Mouse (Mus musculus) stomach, embryonic 14.5 days (tissue): ENCODE results near the gene March11. TPM values are rescaled to one million over a fixed set of nuclear protein-coding genes. Genes with fewer than 3 reads are reported as not detected.

Experiments used
- ATAC-seq: fragments of 200-750 bp; cut with Nextera tagmentation; 2 replicates; pipeline ENCODE4 v1.8.0; 2017; ENCODE audit warnings: low read depth, moderate TSS enrichment; ENCODE audit not compliant: insufficient number of reproducible peaks, insufficient read depth, low FRiP score
- H3K27ac ChIP-seq: fragments of 300-500 bp; sonication (generic); 2 replicates; pipeline ENCODE4 v1.5.1; 2014; ENCODE audit warnings: mild to moderate bottlenecking, low read length, moderate library complexity, mixed read lengths
- H3K27me3 ChIP-seq: fragments of 300-500 bp; sonication (generic); 2 replicates; pipeline ENCODE4 v1.6.1; 2014; ENCODE audit warnings: low read length, control low read depth, mixed read lengths; ENCODE audit not compliant: control insufficient read depth, insufficient read depth
- H3K36me3 ChIP-seq: fragments of 300-500 bp; sonication (generic); 2 replicates; pipeline ENCODE4 v1.6.1; 2014; ENCODE audit warnings: mild to moderate bottlenecking, control low read depth, low read length, moderate library complexity, mixed read lengths; ENCODE audit not compliant: control insufficient read depth, insufficient read depth
- H3K4me1 ChIP-seq: fragments of 300-500 bp; sonication (generic); 2 replicates; pipeline ENCODE4 v1.6.1; 2014; ENCODE audit warnings: low read length, control low read depth, mixed read lengths; ENCODE audit not compliant: control insufficient read depth, insufficient read depth
- H3K4me2 ChIP-seq: fragments of 300-500 bp; sonication (generic); replicated peaks from 2 replicates; pipeline ENCODE4 v1.6.1; 2014; ENCODE audit warnings: low read depth, low read length, control low read depth
- H3K4me3 ChIP-seq: fragments of 300-500 bp; sonication (generic); 2 replicates; pipeline ENCODE4 v1.5.1; 2014; ENCODE audit warnings: low read depth, low read length, control low read depth
- H3K9ac ChIP-seq: fragments of 300-500 bp; sonication (generic); replicated peaks from 2 replicates; pipeline ENCODE4 v1.6.1; 2014; ENCODE audit warnings: low read depth, mild to moderate bottlenecking, control low read depth, low read length, moderate library complexity, mixed read lengths
- H3K9me3 ChIP-seq: fragments of 300-500 bp; sonication (generic); 2 replicates; pipeline ENCODE4 v1.6.1; 2016; ENCODE audit warnings: low read depth, low read length, control low read depth; ENCODE audit not compliant: control insufficient read depth
- WGBS: fragments of 180-500 bp; shearing (Covaris S2); extraction: QIAGEN DNeasy Blood & Tissue Kit; methylation state at CpG from one replicate; pipeline ENCODE4 v1.1.7; 2014; 5-methylcytosine and 5-hydroxymethylcytosine counted together
- polyA plus RNA-seq: library from polyadenylated mRNA; unstranded; fragments of >200 nt; fragmentation: Nextera tagmentation; extraction: Ambion mirVana; gene quantifications from 2 replicates; pipeline ENCODE4 v1.2.1, GENCODE M21; 2014

The March11 gene
- polyA plus RNA-seq, 1 experiment from 2014 or later, result 0.26 TPM

DNA sequence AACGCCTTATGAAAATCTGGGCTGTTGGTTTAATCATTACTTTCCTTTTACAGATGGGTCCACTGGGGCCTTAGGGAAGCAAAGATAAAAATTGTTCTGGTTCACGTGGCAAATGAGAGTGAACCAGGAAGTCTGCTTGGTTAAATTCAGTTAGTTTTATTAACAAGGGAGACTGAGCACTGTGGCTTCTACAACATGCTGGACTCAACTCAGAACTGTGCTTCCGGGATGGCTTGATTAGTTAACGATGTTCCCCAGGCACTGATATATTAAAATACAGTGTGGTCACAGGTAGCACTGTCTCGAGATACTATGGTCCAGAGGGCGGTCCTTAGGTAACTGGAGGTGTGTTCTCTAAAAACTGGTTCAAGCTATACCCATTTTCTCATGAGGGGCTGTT lies 32.1 kb downstream of the March11 start:
- no peak overlapping the region for H3K4me2 ChIP-seq
- H3K9ac ChIP-seq, result no peak overlapping the region
- WGBS, result 83% methylated on average over 6 of the region's 6 CpGs
- no peak overlapping the region for H3K27ac ChIP-seq
- no peaks in the 10 kb centered on the region for H3K27me3 ChIP-seq
- H3K4me3 ChIP-seq, result no peak overlapping the region
- H3K36me3 ChIP-seq, result no peaks in the 10 kb centered on the region
- H3K9me3 ChIP-seq, result no peaks in the 10 kb centered on the region
- no peak for ATAC-seq
- no peaks in the 10 kb centered on the region for H3K4me1 ChIP-seq

DNA sequence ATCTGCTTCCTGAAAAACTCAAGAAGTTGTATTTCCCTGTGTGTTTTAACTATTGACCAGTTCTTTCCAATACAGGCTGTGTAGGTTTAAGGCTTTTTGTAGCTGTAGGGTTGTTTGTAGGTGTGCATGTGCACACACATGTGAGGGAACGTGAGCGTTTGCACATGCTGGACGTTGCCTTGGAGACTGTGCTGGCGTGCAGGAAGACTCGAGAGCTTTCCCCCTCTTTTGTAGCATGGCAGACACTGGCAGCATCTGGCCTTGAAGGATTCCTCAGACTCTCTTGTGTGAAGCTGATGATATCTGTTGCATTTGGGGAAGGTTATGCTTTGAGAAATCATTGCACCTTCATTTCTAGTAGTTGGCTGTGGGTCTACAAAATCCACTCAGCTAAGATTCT lies 35.5 kb downstream of the March11 start:
- H3K9me3 ChIP-seq, result no peaks in the 10 kb centered on the region
- H3K36me3 ChIP-seq, result no peaks in the 10 kb centered on the region
- WGBS, result 80% methylated on average over 5 of the region's 5 CpGs
- H3K27ac ChIP-seq, result no peak overlapping the region
- H3K27me3 ChIP-seq, result no peaks in the 10 kb centered on the region
- ATAC-seq, result no peak
- no peak overlapping the region for H3K9ac ChIP-seq
- H3K4me1 ChIP-seq, result no peaks in the 10 kb centered on the region
- H3K4me3 ChIP-seq, result no peak overlapping the region
- H3K4me2 ChIP-seq, result no peak overlapping the region

DNA sequence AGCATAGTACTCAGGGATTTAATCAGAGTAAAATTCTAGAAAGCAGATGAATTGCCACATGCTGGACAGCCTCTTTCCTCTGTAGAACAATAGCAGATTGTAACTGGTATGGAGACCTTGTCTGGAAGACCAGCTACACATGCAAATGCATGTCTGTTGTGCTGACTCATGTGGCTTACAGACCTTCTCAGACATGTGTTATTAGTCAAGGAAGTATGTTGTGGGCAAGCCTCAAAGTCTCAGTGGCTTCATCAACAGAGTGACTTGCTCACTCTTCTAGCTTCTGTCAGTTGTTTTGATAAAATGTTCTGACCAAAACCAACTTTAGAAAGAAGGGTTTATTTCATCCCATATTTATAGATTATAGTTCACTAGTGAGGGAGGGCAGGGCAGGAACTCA lies 44.8 kb downstream of the March11 start:
- no peak overlapping the region for H3K4me3 ChIP-seq
- H3K27me3 ChIP-seq, result no peaks in the 10 kb centered on the region
- H3K27ac ChIP-seq, result no peak overlapping the region
- no peaks in the 10 kb centered on the region for H3K9me3 ChIP-seq
- no peaks in the 10 kb centered on the region for H3K36me3 ChIP-seq
- H3K4me1 ChIP-seq, result no peaks in the 10 kb centered on the region
- no peak overlapping the region for H3K4me2 ChIP-seq
- no peak for ATAC-seq
- no peak overlapping the region for H3K9ac ChIP-seq

DNA sequence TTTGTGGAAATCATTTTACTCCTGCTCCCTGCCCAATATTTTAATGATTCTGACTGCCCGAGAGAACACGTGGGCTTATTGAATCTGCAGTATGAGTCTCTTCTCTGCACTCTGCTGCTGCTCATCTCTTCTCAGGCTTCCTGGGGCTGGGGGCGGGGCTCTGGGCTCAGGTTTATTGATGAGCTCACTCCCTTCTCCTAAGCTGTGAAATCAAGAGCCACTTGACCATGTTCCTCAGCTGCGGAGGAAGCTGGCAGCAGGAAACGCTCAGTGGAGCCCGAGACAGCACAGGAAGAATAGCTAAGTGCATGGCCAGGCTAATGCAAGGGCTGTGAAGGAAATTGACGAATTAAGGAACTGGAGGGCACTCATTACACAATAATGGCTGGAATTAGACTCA lies 56.5 kb downstream of the March11 start:
- Histone ChIP-seq H3K4me3 (no peak overlapping the region), H3K27ac (no peak overlapping the region), H3K9ac (no peak overlapping the region), H3K27me3 (no peaks in the 10 kb centered on the region), H3K9me3 (no peaks in the 10 kb centered on the region), H3K4me1 (0 out of 2 replicates have a peak, but pooled peaks cover 2% of the 10 kb centered on the region), H3K4me2 (no peak overlapping the region), H3K36me3 (no peaks in the 10 kb centered on the region)
- 13% methylated on average over 7 of the region's 7 CpGs for WGBS
- ATAC-seq, result no peak; the same call in 1 of the 2 replicates

DNA sequence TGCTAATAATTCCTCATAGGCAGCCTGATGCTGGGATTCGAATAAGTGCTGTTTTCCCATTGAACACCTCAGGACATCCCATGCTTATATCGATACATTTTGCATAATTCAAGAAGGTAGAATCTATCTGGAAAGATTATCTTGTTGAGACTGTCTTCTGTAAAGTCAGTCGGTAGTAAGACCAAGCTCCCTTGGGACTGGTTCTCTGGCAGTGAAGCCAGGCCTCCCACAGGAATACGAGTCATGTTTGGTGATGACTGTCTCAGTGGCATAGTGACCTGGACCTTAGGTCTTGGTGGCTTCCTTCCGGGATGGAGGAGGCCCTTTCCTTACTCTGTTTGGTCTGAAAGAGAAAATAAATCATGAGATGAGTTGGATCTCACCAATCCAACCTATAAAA lies 57.7 kb downstream of the March11 start:
- Histone ChIP-seq H3K27ac (no peak overlapping the region), H3K9ac (no peak overlapping the region), H3K4me2 (no peak overlapping the region), H3K9me3 (no peaks in the 10 kb centered on the region), H3K4me1 (0 out of 2 replicates have a peak, but pooled peaks cover 2% of the 10 kb centered on the region), H3K4me3 (no peak overlapping the region), H3K27me3 (no peaks in the 10 kb centered on the region), H3K36me3 (no peaks in the 10 kb centered on the region)
- no peak for ATAC-seq
- WGBS, result 84% methylated on average over 5 of the region's 5 CpGs

DNA sequence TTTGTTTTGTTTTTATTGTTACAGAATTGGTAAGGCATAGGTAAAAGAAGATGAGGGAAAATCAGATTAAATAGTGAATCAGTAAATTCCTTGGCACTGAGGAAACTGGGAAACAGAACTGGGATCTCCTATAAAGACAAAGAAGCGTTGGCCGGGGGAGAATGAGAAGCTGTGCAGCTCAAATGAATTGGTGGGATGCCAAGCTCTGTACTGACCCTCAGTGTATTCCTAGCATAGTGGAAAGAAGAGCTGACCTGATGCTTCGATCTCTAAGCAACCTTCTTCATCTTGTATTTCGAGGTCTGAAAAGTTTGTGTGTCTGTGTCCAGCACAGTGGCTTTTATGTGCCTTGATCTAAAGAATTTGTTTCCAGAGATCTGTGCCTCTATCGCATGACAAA lies 64.9 kb downstream of the March11 start:
- no peak for ATAC-seq
- no peak overlapping the region for H3K4me2 ChIP-seq
- no peaks in the 10 kb centered on the region for H3K36me3 ChIP-seq
- H3K9ac ChIP-seq, result no peak overlapping the region
- no peaks in the 10 kb centered on the region for H3K27me3 ChIP-seq
- no peaks in the 10 kb centered on the region for H3K9me3 ChIP-seq
- H3K4me1 ChIP-seq, result no peaks in the 10 kb centered on the region
- 91% methylated on average over 5 of the region's 5 CpGs for WGBS
- H3K4me3 ChIP-seq, result no peak overlapping the region
- H3K27ac ChIP-seq, result no peak overlapping the region

DNA sequence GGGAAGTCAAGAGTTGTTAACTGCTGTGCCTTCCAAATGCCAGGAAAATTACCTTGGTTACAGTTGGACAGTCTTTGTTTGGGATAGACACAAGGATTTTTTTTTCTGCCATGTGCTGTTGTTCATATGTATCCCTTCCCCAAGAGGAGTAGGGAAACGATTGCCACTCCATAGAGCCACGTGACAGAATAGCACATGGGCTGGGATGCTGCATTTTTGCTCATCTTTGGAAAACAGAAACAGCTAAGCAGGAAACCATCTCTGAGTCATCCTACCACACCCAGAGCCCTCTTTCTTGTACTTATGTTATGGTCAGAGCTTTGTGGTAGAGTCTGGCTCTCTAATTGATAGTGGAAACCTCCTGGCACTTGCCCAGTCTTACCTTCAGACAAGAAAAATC lies 65.4 kb downstream of the March11 start:
- Histone ChIP-seq H3K4me2 (no peak overlapping the region), H3K27ac (no peak overlapping the region), H3K9ac (no peak overlapping the region), H3K9me3 (no peaks in the 10 kb centered on the region), H3K27me3 (no peaks in the 10 kb centered on the region), H3K4me3 (no peak overlapping the region), H3K36me3 (no peaks in the 10 kb centered on the region), H3K4me1 (no peaks in the 10 kb centered on the region)
- ATAC-seq, result no peak
- 79% methylated on average over 2 of the region's 2 CpGs for WGBS

DNA sequence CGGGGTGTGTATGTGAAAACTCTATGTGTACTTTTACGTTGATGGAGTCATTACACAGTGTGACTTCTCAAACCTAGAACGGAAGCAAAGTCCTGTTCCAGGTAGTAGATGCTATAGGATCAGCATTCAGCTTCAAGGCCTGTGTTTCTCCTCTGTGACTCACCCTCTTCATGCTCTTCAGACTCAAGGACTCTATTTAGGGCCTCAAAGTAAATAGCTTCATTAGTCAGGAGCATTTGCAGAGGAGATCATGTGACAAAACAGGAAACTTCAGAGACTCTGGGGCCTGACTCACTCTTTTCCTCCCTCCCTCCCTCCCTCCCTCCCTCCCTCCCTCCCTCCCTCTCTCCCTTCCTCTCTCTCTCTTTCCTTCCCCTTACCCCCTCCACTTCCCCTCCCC lies 66.1 kb downstream of the March11 start:
- no peak overlapping the region for H3K27ac ChIP-seq
- ATAC-seq, result no peak
- no peaks in the 10 kb centered on the region for H3K27me3 ChIP-seq
- WGBS, result 89% methylated on average over 3 of the region's 3 CpGs
- no peak overlapping the region for H3K9ac ChIP-seq
- H3K36me3 ChIP-seq, result no peaks in the 10 kb centered on the region
- H3K9me3 ChIP-seq, result no peaks in the 10 kb centered on the region
- H3K4me2 ChIP-seq, result no peak overlapping the region
- H3K4me1 ChIP-seq, result no peaks in the 10 kb centered on the region
- H3K4me3 ChIP-seq, result no peak overlapping the region

DNA sequence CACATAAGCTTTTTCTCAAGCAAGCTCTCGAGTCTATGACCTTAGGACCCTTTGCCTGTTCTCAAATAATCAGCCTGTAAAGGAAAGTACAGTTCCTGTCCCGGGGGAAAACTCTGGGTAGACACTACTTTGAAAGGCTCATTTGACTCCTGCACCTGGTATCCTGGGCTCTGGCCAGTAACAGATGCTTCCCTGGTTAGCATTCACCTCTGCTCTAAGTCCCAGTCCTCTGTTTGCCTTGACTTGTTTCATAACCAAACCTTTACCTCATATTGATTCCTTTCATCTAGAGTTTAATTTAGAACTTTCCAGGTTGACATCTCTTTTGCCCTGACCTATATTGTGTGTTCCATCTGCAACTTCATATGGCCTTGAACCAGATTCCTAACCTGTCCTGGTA lies 68.5 kb downstream of the March11 start:
- WGBS, result 56% methylated on average over 2 of the region's 2 CpGs
- no peak for ATAC-seq

More for the DNA sequence above, 68.5 kb downstream of the March11 start:
- Histone ChIP-seq H3K27ac (no peak overlapping the region), H3K27me3 (no peaks in the 10 kb centered on the region), H3K4me2 (no peak overlapping the region), H3K36me3 (no peaks in the 10 kb centered on the region), H3K9me3 (no peaks in the 10 kb centered on the region), H3K4me1 (no peaks in the 10 kb centered on the region), H3K4me3 (no peak overlapping the region), H3K9ac (no peak overlapping the region)
